Mouse (Mus musculus) CD4-positive naive resting alpha-beta T cell, adult 57 days (primary cell): Measurements from ENCODE around the gene Ccno. TPM values are rescaled to one million over a fixed set of nuclear protein-coding genes. Genes with fewer than 3 reads are reported as not detected.

Source experiments
- total RNA-seq: library from RNA; stranded (reverse); gene quantifications from one replicate; pipeline ENCODE4 v1.2.4, GENCODE M21; 2023

The Ccno gene
- 2.0 TPM for total RNA-seq

DNA sequence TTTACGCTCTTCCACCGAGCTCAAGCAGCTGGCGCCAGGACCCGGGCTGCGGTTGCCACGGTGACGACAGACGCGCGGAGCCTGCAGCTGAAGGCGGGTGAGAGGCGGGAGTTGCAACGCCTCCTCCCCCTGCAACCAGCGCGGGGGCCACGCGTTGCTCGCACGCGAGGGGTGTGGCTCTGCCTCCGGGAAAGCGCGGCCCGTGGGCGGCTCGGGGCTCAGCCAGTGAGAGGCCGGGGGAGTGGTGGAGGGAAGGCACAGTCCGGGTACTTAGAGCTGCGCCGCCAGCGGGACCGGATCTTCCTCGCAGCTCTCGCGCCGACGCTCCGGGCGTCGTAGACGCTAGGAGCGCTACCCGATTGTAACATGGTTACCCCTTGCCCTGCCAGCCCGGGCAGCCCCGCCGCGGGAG is at the start of gene Ccno:
Gene Ccno, plus strand, starts transcription at position 271 of the 412 bp plus-strand sequence.

DNA sequence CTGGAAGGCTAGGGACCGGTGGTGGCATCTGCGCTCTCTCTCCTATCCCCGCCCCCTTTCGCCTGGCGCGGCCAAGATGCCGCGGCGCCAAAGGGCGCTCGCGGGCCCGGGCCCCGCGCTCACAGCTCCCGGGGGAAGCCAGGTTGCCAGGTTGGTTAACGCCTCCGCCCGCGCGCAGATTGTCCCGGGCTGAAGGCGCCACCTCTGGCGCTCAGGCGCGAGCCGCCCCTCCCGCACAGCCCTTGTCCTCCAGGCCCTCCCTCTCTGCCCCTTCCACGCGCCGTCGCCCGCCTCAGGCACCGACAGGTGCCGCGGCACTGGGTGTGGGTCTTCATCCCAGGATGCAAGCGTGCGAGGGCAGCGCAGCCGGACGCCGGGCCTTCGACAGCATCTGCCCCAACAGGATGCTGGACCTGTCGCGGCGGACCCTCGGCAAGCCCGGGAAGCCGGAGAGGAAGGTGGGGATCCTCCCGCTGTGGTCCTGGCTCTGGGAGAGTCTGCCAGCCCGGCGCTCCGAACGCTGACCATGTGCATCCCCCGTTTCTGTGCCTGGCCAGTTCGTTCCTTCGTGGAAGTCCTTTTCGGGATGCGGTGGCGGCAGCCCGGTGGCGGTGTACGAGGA is 6.0 kb downstream of the Ccno start, which contains the start of gene Mcidas:
Gene Mcidas, plus strand, starts transcription at position 315 of the 622 bp plus-strand sequence.

DNA sequence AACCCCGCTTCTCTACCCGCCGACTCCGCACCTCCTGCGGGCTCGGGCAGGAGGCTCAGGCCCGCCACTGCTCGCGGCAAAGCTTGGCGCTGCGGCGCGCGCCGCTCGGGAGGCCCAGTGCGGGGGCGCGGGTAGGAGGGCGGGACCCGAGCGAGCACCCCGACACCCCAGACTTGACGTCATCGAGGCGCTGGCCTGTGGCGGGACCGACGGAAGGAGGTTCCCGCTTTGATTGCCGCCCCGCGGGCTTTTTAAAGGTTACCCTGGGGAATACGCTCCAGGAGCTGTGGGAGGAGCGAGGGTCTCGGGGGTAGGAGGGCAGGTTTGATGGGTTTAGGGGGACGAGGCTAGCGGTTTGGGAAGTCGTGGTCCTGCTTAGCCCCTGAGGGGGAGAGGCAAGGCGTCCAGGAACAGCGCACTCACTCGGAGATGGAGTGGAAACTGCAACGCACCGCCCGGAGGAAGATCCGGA is 47.4 kb downstream of the Ccno start, which contains the start of gene Cdc20b:
Gene Cdc20b, plus strand, starts transcription at position 162 of the 472 bp plus-strand sequence.

Other genes with a start within 250 kb of the Ccno start
- gene Plpp1, start 187.0 kb upstream of the Ccno start, total RNA-seq = 1.2 TPM
- gene Mtrex, start 60.4 kb upstream of the Ccno start, total RNA-seq = 60.4 TPM
- gene Dhx29, start 60.3 kb upstream of the Ccno start, total RNA-seq = 17.6 TPM
- gene Mcidas, start 6.0 kb downstream of the Ccno start, total RNA-seq = not detected
- not detected for gene Cdc20b, start 47.3 kb downstream of the Ccno start, total RNA-seq
- gene Gpx8, start 58.6 kb downstream of the Ccno start, total RNA-seq = not detected
- 59.1 TPM for gene Gzma, start 113.2 kb downstream of the Ccno start, total RNA-seq
- gene Esm1, start 221.9 kb downstream of the Ccno start, total RNA-seq = 0.27 TPM
- gene Gzmk, start 238.1 kb downstream of the Ccno start, total RNA-seq = 0.68 TPM